Mouse (Mus musculus) megakaryocyte progenitor cell, adult 5-6 weeks (primary cell): ENCODE results near the gene Gcnt7. TPM values are rescaled to one million over a fixed set of nuclear protein-coding genes. Genes with fewer than 3 reads are reported as not detected.

Experiments used
- ATAC-seq: replicated peaks from 2 replicates; pipeline ENCODE4 v1.8.0; 2016; ENCODE audit warnings: mild to moderate bottlenecking, moderate TSS enrichment, inconsistent platforms; ENCODE audit not compliant: poor library complexity
- total RNA-seq, 2 experiments: library from RNA; stranded (forward) in 1 of 2; stranded (reverse) in 1 of 2; fragments of 157-497, 149-512 nt in 1 of 2; fragments of 200-1000 nt in 1 of 2; gene quantifications; 2 replicates each; pipeline versions ENCODE4 v1.2.3 to v1.2.4; 2015 to 2017

Gene Gcnt7
- total RNA-seq, 2 experiments from 2014 or later = not detected

GRCm38 (mm10) chr2:172462813-172463212 lies 4.4 kb upstream of the Gcnt7 start:
- ATAC-seq = no peak

- no peak for ATAC-seq
Measured at GRCm38 (mm10) chr2:172460647-172461046, 2.3 kb upstream of the Gcnt7 start.

GRCm38 (mm10) chr2:172452458-172452857 lies 5.9 kb downstream of the Gcnt7 start:
- ATAC-seq = no peak

GRCm38 (mm10) chr2:172452031-172452430 lies 6.4 kb downstream of the Gcnt7 start:
- ATAC-seq = no peak

- no peak for ATAC-seq
Measured at GRCm38 (mm10) chr2:172450640-172451039, 7.8 kb downstream of the Gcnt7 start.

GRCm38 (mm10) chr2:172448329-172448728 lies 10.1 kb downstream of the Gcnt7 start:
- ATAC-seq = no peak

GRCm38 (mm10) chr2:172447317-172447716 lies 11.1 kb downstream of the Gcnt7 start:
- ATAC-seq = peak; percentile 72

GRCm38 (mm10) chr2:172445617-172446016 lies 12.8 kb downstream of the Gcnt7 start:
- no peak for ATAC-seq

GRCm38 (mm10) chr2:172441176-172441575 lies 17.2 kb downstream of the Gcnt7 start:
- peak; percentile 35 for ATAC-seq

- peak; percentile 21 for ATAC-seq
Measured at GRCm38 (mm10) chr2:172440640-172441005, 17.8 kb downstream of the Gcnt7 start.

GRCm38 (mm10) chr2:172439843-172440639 lies 18.4 kb downstream of the Gcnt7 start, which contains the start of gene Rtf2:
TSS of gene Rtf2 (plus strand) at chr2:172440556.
- ATAC-seq = peak; percentile 83

GRCm38 (mm10) chr2:172437371-172437952 lies 20.9 kb downstream of the Gcnt7 start:
- peak; percentile 40 for ATAC-seq

GRCm38 (mm10) chr2:172433746-172434145 lies 24.6 kb downstream of the Gcnt7 start:
- peak; percentile 64 for ATAC-seq

GRCm38 (mm10) chr2:172430609-172431008 lies 27.8 kb downstream of the Gcnt7 start:
- peak; percentile 85 for ATAC-seq

- ATAC-seq = no peak; the same call in 1 of the 2 replicates
Measured at GRCm38 (mm10) chr2:172418208-172418607, 40.2 kb downstream of the Gcnt7 start.

GRCm38 (mm10) chr2:172416876-172417275 lies 41.5 kb downstream of the Gcnt7 start:
- no peak for ATAC-seq

- ATAC-seq = no peak
Measured at GRCm38 (mm10) chr2:172416218-172416617, 42.2 kb downstream of the Gcnt7 start.

GRCm38 (mm10) chr2:172413894-172414293 lies 44.5 kb downstream of the Gcnt7 start:
- no peak for ATAC-seq

GRCm38 (mm10) chr2:172413273-172413672 lies 45.1 kb downstream of the Gcnt7 start:
- ATAC-seq = 0 out of 2 replicates have a peak, but pooled peaks have one; percentile 16

GRCm38 (mm10) chr2:172412454-172412853 lies 45.9 kb downstream of the Gcnt7 start:
- ATAC-seq = peak; percentile 77

- no peak for ATAC-seq
Measured at GRCm38 (mm10) chr2:172411091-172411490, 47.3 kb downstream of the Gcnt7 start.

GRCm38 (mm10) chr2:172410686-172411085 lies 47.7 kb downstream of the Gcnt7 start:
- ATAC-seq = no peak
